Mouse (Mus musculus) thymus, adult 2 months (tissue): ENCODE results near the gene Gm37240.

Experiments
- CTCF ChIP-seq: fragments of 200-500 bp; IDR thresholded peaks from 2 replicates; pipeline ENCODE4 v1.5.1; 2012; ENCODE audit warnings: mild to moderate bottlenecking, control low read depth, low read length, moderate library complexity, borderline replicate concordance; ENCODE audit not compliant: control insufficient read depth, poor library complexity, insufficient read depth; ENCODE audit errors: extremely low read depth
- POLR2A ChIP-seq: fragments of 200-500 bp; IDR thresholded peaks from 2 replicates; pipeline ENCODE4 v1.6.1; 2012; ENCODE audit warnings: mild to moderate bottlenecking, low read length, control low read depth, moderate library complexity; ENCODE audit not compliant: control insufficient read depth, poor library complexity, insufficient read depth; ENCODE audit errors: extremely low read depth

DNA sequence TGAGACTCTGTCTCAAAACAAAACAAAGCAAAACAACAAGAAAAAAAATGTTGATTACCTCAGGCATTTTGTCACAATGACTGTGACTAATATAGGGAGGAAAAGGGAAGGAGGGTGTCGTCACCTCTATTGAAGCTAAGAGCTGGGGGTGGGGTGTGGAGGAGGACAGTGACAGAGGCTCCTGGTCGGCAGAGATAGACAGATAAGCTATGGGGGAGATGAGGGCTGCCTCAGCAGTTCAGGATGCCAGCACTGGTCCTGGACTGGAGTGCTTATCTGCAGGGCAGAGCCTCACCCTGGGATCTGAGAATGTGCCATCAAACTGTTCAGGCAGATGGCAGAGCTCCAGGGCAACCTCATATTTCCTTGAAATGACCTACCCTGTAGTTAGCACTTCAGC is 1115.3 kb downstream of the Gm37240 start:
- TF ChIP-seq CTCF (no peak), POLR2A (no peak)
